Mouse (Mus musculus) liver, postnatal 0 days (tissue): ENCODE data around the gene Eefsec.

Source experiments
- CTCF ChIP-seq: sonication (generic); IDR thresholded peaks from 2 replicates; pipeline ENCODE4 v1.5.1; 2016; ENCODE audit warnings: antibody characterized with exemption, low read depth
- EP300 ChIP-seq: IDR thresholded peaks from 2 replicates; pipeline ENCODE4 v1.6.1; 2016; ENCODE audit warnings: antibody characterized with exemption, low read depth, mild to moderate bottlenecking

DNA sequence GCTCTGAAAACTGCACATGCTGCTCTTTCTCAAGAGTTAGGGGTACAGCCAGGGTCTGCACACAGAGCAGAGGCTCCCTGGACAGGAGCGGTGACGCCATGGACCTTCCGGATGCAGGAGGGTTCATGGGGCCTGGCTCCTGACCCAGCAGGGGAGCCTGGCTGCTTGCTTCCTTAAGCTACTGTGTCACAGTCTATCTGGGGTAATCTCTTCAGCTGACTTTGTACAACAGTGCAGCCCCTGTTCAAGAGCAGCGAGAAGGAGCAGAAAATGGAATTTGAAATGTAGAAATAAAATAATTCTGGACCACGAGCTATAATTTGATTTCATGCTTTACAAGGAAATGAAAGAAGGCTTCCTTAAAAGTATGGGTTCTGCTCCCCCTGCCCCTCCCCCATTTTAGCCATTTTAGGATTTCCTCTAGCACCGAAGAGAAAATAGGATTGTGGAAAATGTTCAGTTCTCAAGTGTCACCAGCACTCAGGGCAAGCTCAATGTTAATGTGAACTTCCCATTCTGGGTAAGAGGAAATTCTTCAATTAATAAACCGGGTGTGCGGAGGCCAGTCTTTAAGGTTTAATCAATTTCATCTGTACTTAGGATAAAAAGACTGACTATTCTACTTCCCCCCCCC lies 61.8 kb downstream of the Eefsec start:
- TF ChIP-seq CTCF (no peak), EP300 (no peak)
